Mouse (Mus musculus) layer of hippocampus, adult 2 months (tissue): Measurements from ENCODE around the gene Rps11. TPM values are rescaled to one million over a fixed set of nuclear protein-coding genes. Genes with fewer than 3 reads are reported as not detected.

ENCODE experiments used
- DNase-seq, 2 experiments: peaks; one replicate each; pipeline ENCODE4 v3.0.0; 2022; ENCODE audit warnings: low spot score in 2 of 2
- H3K27ac ChIP-seq: fragments of 200-600 bp; 2 replicates; pipeline ENCODE4 v1.8.1; 2022
- H3K4me3 ChIP-seq: fragments of 200-600 bp; 2 replicates; pipeline ENCODE4 v1.8.1; 2022; ENCODE audit warnings: mild to moderate bottlenecking
- CTCF ChIP-seq: fragments of 200-600 bp; conservative IDR thresholded peaks from 2 replicates; pipeline ENCODE4 v1.8.1; 2022; ENCODE audit warnings: antibody characterized with exemption, mild to moderate bottlenecking, moderate library complexity
- total RNA-seq, 2 experiments: library from RNA; stranded (reverse); gene quantifications; 2 replicates each; pipeline ENCODE4 v1.2.3; 2021

Gene Rps11
- total RNA-seq, 2 experiments from 2014 or later, result 436 to 442 TPM

DNA sequence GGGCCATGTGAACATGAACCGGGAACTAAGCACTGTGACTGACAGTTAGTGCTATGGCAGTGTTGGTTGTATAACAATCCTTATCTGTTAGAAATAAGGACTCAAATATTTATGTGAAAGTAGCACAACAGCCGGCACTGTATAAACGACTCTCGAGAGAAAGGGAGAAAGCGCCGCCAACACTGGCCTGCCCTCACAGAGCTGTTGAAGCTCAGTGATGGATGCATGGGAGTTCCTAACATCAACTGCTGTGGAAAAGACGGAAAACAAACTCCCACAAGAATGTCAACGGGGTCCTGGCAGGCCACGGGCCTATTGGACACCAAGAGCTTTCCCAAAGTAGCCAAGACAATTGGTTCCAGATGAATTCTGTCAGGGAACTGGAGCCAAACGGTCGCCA is 27.1 kb upstream of the Rps11 start:
- Histone ChIP-seq H3K27ac (peak overlapping the region; percentile 67), H3K4me3 (no peak overlapping the region)
- no peak for TF ChIP-seq CTCF
- DNase-seq, result no peak

DNA sequence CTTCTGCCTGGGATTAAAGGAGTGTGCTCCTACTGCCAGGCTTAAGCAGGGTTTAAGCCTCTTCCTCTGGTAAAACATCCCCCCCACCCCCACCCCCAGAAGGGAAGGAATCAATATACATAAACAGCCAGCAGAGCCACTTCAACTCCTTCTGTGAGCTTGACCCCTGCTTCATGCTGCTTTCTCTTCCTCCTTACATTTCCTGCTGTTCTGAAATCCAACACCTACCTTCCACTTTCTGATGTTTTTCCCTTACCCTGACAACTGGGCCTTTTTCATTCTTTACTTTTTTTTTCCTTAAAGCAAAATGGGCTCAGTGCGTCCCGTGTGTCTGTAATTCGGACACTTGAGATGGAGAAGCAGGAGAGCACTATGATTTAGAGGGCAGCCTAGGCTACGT is 26.1 kb upstream of the Rps11 start:
- Histone ChIP-seq H3K27ac (peak overlapping the region; percentile 67; the same call in 1 of the 2 replicates), H3K4me3 (no peak overlapping the region)
- no peak for DNase-seq
- no peak for TF ChIP-seq CTCF

GRCm38 (mm10) chr7:45149545-45149944 is 25.3 kb upstream of the Rps11 start:
- H3K4me3 ChIP-seq, result no peak overlapping the region
- no peak for DNase-seq
- H3K27ac ChIP-seq, result no peak overlapping the region
- no peak for TF ChIP-seq CTCF

GRCm38 (mm10) chr7:45148534-45149098 is 24.4 kb upstream of the Rps11 start:
- no peak overlapping the region for H3K27ac ChIP-seq
- no peak for DNase-seq
- H3K4me3 ChIP-seq, result no peak overlapping the region
- no peak for TF ChIP-seq CTCF

DNA sequence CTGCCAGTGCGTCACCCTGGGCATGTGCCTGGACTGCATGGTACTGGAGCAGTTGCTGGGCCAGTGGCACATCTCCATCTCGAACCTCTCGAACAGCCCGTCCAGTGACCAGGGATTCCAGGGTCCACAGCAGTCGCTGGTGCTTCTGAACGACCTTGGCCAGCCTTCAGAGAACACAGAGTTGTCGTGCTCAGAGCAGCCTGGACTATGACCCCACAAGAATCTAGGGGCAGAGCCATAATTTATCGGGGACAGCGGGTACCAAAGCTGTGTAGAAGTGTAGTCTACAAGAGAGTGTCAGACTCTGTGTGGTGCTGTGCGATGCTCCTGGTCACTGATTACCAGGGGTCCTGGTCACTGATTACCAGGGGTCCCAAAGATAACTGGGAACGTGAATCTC is 23.7 kb upstream of the Rps11 start:
- no peak for TF ChIP-seq CTCF
- H3K27ac ChIP-seq, result no peak overlapping the region
- DNase-seq, result no peak
- H3K4me3 ChIP-seq, result no peak overlapping the region

- no peak overlapping the region for H3K27ac ChIP-seq
- H3K4me3 ChIP-seq, result no peak overlapping the region
- DNase-seq, result no peak
- no peak for TF ChIP-seq CTCF
These were observed 23.0 kb upstream of the Rps11 start for GRCm38 (mm10) chr7:45147267-45147666.

DNA sequence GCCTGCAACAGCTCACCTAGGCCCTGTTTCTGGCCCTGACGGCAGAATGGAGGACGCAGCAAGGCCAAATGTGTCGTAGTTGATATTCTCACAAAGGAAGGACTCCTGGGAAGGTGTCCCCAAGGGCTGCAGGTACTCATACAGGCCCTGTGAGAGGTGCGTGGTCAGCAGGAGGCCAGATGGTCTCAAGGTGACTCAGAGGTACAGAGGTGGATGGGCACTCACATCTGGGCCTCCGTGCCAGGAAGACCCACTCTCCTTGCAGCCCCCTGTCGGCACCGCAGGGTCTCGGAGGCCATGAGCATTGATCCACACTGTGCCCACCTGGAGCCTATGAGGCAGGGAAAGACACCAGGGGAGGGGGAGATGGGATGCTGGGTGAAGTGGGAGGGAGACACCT is 21.2 kb upstream of the Rps11 start:
- H3K27ac ChIP-seq, result no peak overlapping the region
- DNase-seq, result no peak
- no peak for TF ChIP-seq CTCF
- no peak overlapping the region for H3K4me3 ChIP-seq

- no peak for TF ChIP-seq CTCF
- no peak for DNase-seq
- H3K4me3 ChIP-seq, result no peak overlapping the region
These were observed 20.3 kb upstream of the Rps11 start for GRCm38 (mm10) chr7:45144368-45145174.

DNA sequence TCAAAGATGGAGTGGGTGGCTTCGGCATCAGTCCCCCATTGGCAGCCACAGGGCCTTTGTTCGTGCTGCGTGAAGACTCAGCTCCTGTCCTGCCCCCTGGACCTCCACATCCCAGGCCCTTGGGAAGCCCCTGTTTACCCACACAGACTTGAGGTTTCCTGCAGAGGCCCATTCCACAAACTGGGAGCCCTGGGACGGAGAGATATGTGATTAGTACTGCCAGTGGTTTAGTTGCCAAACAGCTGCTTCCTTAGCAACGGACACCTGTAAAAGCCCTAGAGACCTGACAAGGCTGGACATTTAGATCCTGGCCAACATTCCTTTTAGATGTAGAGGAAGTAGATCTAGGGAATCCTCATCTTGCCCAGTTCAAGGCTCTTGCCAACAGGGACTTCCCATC is 17.7 kb upstream of the Rps11 start:
- Histone ChIP-seq H3K27ac (no peak overlapping the region), H3K4me3 (no peak overlapping the region)
- DNase-seq, result no peak
- TF ChIP-seq CTCF, result no peak

More at GRCm38 (mm10) chr7:45144368-45145174, 20.3 kb upstream of the Rps11 start:
- no peak overlapping the region for H3K27ac ChIP-seq

- no peak overlapping the region for H3K4me3 ChIP-seq
- no peak overlapping the region for H3K27ac ChIP-seq
- DNase-seq, result no peak
- no peak for TF ChIP-seq CTCF
These were observed 17.1 kb upstream of the Rps11 start for GRCm38 (mm10) chr7:45141319-45141718.

DNA sequence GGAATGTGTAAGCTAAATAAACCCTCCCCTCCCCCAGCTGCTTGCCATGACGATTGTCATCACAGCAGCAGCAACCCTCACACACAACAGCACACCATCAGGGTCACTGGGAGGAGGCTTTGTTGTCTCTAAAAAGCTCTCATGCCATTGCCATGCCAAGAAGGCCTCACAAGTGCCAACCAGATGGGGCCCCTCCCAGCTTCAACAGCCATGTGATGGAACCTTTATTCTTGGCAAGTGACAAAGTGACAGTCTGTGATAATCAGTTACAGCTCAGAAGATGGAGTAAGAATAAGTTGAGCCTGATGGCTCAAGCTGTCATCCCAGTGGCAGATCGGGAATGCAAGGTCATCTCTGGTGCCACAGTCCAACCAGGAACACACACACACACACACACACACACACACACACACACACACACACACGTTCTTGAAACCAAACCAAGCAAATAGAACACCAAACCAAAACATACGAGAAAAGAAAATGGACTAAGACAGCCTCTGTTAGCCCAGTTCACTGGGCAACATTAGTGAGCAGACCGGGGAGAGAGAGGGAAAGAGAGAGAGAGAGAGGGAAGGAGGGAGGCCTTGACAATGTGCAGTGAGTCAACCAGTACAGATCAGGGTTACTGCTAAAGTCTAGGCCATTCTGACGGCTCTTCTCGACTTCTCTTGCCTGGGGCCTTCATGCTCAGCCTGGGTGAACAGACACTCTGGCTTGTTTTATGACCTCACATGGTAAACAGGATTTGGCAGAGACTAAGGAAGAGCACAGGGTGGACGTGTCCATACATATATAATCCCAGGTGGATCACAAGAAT is 15.9 kb upstream of the Rps11 start:
- H3K27ac ChIP-seq, result no peak overlapping the region
- H3K4me3 ChIP-seq, result no peak overlapping the region
- no peak for DNase-seq
- TF ChIP-seq CTCF, result no peak

GRCm38 (mm10) chr7:45138403-45138802 is 14.2 kb upstream of the Rps11 start:
- no peak overlapping the region for H3K4me3 ChIP-seq
- H3K27ac ChIP-seq, result no peak overlapping the region
- no peak for DNase-seq
- TF ChIP-seq CTCF, result no peak

- no peak for DNase-seq
- Histone ChIP-seq H3K4me3 (no peak overlapping the region), H3K27ac (no peak overlapping the region)
- TF ChIP-seq CTCF, result no peak
These were observed 13.2 kb upstream of the Rps11 start for GRCm38 (mm10) chr7:45137171-45138006.
